Mouse (Mus musculus) CD4-positive helper T cell, adult 2 months (primary cell): Measurements from ENCODE around the gene Pacsin1.
"Not testable (repeated sequence)": the region's sequence is repeated elsewhere in the genome, so short reads cannot be mapped to it uniquely, and the experiment has no call there.

Experiments
- DNase-seq: peaks from one replicate; pipeline ENCODE4 v3.0.0-alpha.2; 2012; ENCODE audit warnings: low read depth, missing footprints, low spot score

Gene Pacsin1

DNA sequence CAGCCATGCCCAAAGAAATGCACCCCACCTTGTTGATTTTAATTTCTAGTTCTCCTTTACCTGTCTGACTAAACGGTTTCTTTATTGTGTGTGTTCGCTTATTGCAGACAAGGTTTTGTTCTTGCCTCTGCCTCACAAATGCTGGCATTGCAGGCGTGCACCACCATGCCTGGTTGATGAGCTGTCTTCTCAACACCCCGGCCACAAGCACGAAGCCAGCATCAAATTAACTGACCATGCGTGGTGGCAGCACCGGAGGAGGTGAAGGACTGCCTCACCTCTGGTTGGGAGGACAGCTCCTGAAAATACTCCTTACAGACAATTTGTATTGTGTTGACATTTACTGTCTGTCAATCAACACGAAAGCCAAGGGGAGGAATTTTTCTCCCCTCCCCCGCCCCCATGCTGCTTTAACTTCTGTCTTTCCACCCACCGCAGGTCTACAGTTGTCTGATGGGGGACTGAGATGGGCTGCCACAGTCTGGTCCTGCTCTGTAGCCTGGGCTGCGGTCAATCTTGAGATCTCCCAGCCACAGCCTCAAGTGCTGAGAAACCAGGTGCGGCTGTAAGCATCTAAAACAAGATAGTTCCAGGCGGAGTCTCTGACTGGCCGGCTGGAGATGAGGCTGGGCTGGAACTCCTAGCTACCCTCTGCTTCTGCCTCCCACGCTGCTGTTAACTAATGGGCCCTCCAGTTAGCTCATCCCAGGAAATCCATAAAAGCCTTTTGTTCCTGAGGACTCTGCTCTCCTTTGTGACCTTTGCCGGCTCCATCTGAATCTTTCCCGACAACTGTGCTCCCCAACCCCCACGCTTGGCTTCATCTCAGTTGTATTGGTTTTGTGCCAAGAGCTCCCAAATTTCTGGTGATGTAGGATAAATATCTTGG lies 18.9 kb upstream of the Pacsin1 start, which contains the start of gene Rps10:
Rps10 (minus strand) TSS at position 538 of the 889 bp plus-strand sequence.
- DNase-seq = no peak

DNA sequence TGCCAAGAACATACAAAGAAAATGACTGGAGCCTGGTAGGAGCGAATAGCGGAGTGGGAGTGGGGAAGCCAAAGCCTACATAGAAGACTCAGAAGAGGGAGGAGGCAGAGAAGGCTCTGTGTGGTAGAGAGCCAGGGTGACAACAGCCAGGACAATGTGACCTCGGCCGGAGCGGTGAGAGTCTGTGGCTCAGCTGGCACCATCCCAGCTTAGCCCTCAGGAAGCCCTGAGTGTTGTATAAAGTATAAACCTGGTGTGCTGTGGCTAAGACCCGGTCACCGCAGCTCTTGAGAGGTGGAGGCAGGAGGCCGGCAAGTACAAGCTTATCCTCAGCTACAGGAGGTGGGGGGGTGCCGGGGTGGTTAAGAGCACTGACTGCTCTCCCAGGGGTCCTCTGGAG lies 18.0 kb upstream of the Pacsin1 start:
- no peak for DNase-seq

DNA sequence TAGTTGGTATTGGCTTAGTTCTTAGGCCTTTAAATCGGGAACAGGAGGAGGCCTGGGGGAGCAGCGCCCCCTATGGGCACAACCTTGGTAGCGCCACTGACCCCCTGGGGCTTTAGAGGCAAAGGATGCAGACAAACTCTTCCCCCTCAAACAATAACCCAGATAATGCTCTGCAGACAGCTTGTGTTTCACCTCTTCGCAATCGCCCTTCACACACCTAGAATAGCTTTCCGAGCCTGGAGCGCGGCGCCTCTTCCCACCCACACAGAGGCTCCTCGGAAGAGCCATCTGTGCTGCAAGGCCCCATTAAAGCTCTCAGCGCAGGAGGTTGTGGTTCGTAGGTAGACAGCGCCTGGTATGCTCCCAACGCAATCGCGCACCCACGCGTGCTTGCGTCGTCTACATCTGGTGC lies 16.4 kb upstream of the Pacsin1 start:
- DNase-seq = peak; percentile 44

DNA sequence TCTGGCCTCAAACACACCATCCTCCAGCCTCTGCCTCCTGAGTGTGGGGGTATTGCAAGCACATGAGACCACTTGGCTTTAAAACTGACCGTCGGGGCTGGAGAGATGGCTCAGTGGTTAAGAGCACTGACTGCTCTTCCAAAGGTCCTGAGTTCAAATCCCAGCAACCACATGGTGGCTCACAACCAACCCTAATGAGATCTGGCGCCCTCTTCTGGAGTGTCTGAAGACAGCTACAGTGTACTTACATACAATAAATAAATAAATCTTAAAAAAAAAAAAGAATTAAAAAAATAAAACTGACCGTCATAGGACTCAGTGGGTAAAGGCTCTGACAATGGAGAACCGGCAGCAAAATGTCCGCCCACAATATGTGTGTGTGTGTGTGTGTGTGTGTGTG lies 15.5 kb upstream of the Pacsin1 start:
- not testable (repeated sequence) for DNase-seq

DNA sequence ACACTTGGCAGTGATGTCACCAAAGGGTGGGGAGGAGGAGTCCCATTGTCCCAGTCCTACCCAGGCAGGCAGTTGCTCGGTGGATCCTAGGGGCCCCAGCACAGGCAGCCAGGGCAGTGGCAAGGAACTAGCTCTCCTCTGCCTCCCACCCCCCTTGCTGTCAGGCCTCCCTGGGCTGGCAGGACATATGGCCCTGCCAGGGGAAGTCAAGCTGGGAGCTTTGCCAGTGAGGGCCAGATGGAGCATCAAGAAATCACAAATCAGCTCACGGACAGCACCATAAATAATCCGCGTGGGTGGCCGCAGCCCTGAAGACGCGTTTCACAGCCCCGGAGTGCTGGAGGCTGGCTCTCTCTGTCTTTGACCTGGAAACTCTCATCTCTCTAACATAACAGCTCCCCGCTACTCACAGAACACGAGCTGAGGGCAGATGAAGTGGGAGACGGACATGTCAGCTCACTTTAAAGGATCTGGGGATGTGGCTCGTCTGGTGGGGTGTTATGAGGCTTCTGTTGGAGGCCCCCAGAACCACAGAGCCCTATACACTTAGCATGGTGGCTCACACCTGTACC lies 12.7 kb upstream of the Pacsin1 start:
- no peak for DNase-seq

DNA sequence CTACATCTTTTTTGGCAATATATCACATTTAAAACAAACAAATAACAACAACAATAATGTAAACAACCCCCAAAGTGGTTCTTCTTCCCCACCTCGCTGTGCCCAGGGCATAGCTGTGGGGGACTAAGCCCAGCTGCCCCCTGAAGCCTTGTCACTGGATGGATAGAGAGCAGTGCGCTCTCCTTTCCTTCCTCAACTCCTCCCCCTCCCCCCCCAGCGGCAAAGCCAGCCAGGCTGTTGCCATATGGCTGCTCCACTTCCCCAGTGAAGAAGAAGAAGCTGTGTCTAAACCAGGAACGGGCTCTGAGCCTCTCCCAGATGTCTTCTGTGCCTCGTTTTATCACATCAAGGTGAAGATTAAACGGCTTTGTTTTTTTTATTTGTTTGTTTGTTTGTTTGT lies 12.2 kb upstream of the Pacsin1 start:
- no peak for DNase-seq

DNA sequence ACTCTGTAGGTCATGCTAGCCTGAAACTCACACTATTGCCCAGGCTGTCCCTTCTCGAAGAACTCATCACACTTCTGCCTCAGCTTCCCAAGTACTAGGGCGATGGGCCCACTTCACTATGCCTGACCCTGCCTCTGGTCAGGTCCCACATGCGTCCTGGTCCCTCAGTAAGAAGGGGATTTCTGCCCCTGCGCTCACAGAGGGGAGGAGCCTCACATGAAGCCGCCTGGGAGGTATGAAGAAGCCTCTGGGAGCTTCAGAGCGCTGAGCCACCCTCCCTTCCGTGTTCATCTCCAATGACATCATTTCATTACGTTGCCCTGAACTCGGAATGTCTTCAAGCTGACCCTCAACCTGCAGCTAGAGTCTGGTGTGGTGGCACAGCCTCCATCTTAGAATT lies 11.6 kb upstream of the Pacsin1 start:
- no peak for DNase-seq

DNA sequence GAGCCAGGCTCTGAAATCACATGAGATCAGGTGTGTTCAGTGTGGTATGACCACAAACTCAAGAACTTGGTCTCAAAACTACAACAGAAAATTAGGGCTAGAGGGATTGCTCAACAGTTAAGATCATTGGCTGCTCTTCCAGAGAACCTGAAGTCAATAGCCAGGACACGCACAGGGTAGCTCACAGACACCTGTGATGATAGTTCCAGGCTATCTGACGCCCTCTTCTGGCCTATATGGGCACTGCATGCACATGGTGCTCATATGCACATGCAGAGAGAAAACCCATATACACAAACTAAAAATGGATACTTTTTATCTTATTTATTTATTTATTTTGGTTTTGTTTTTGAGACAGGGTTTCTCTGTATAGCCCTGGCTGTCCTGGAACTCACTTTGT lies 10.7 kb upstream of the Pacsin1 start:
- no peak for DNase-seq

DNA sequence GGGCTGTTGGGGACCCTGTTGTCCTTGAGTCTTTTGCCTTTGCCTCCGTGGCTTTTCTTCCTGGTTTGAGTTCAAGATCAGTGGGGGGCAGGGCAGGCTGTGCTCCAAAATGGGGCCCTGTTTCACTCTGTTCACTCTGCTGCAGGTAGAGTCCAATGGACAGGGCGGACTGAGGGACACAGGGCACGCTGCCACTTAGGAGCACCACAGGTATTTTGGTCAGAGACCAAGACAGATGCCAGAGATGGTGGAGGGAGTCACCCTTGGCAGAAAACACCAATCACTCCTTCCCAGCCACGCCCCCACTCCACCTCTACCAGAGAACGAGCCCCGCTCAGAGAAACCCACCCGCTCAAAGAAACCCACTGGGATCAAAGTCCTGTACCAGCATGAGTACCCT lies 9.5 kb upstream of the Pacsin1 start:
- DNase-seq = no peak

DNA sequence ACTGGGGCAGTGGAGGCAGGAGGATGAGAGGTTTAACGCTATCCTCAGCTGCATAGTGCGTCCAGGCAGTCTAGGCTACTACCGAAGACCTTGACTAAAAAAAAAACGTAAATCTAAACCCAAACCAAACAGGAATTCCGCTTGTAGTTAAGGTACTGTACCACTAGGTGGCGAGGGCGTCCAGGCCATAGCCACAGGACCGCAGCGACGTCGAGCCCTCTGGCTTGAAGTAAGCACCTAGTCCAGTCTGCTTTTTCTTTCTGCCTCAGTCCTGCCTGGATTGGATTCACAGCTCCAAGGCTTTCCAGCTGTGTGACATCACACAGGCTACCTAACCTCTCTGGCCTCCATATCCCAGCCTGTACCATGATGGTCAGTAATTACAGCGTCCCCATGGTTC lies 5.1 kb upstream of the Pacsin1 start:
- DNase-seq = peak; percentile 84

DNA sequence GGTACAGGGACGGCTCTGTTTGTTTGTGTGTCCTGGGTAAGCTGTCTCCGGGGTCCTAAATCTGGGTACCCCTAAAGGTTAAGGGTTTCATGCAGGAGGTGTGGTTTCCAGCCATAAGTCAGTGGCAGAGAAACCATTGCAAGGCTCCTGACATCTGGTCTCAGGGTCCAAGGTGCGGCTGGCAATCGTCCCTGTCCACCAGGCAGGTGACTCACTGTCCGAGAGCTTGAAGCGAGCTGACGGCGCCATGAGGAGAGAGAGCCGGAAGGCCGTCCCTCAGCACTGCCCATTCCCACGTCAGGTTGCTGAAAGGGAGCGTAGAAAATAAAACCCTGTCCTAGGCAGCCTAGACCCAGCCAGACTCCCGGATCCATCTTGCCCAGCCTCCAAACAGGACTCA lies 4.7 kb upstream of the Pacsin1 start:
- DNase-seq = no peak

DNA sequence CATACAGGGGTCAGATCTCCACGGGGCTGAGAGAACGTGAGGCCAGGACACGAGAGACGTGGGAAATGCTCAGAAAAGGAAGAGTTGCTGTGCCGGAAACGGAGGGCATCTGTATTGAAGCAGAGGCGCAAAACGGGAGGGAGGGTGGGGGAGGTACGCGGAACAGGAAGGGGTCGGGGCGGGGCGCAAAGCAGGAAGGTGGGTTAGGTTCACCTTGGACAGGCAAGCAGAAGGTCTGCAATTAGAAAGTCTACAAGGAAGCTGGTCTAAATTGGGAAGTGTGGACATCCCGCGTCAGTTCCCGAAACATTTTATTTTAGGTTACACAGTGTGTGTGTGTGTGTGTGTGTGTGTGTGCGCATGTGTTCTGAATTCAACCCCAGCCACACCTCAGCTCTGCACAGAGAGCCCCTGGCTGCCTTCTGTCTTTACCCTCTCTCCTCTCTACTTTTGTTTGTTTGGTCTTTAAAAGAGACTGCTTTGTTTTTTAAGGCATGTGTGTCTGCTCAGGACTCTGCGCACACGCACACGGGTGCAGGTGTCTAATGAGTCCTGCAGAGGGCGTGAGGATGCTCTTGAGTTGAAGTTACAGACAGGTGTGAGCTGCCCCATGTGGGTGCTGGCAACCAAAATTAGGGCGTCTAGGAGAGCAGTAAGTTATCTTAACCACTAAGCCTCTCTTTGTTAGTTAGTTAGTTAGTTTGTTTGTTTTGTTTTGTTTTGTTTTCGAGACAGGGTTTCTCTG lies 3.1 kb upstream of the Pacsin1 start:
- peak; percentile 54 for DNase-seq

DNA sequence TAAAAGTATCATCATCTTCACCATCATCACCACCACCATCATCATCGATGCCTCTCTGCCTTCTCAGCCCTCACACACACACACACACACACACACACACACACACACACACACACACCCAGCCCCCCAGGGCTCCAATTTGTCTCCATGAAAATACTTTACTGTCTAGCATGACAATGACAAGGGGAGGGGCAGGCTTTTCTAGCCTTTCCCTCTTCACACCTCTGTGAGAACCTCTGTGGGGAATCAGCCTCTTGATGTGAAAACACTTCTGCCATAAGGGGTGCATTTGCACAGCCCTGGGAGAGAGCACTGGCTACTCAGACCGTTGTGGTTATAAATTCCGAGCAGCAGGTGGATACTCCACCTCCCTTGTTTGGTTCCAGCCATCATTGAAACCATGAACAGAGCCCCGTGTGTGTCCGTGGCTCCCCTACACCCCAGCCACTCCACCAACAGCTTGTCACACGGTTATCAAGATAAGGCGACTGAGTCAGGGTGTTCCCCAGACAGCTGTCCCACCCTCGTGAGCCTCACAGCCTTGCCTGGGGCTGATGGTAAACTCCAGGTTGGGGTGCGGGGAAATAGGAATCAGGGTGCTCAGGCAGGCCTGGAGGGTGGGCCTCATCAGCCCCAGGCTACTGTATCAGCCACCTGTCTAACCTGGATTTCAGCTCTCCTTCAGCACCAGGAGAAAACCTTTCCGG lies 1.9 kb upstream of the Pacsin1 start:
- no peak for DNase-seq

DNA sequence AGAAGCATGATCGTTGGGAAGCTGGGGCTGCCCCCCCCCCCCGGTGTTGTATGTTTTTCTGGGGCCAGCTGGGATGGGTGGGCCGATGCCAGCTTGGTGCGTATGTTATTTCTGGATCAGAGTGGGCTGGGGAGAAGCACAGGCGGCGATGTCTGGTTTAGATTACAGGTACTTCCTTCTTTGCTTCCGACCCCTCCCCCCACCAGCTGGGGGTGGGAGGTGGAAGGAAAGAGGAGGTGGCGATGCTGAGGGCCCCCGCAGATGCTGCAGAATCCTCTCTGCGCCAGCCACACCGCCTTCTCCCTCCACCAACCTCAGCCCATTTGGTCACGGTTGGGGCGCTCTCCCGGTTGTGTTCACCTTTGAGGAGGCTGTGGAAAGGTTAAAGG lies 696 bp downstream of the Pacsin1 start:
- DNase-seq = peak; percentile 73

DNA sequence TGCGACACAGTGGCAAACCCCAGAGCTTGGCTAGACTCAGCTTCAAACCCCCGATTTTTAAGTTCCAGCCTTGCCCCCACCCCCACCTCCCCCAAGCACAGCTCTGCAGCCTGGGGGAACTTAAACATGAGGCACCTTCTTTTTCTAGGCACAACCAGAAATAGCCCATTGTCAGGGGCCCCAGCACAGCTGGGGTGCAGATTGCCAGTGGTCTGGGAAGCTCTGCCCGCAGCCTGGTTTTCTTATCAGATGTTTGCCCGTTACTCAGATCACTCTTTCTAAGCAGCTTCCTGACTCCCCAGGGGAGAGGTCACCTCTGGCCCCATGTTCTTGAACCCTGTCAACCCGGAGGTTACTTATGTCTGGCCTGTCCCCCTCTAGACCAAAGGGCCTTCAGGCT lies 1.1 kb downstream of the Pacsin1 start:
- no peak for DNase-seq

DNA sequence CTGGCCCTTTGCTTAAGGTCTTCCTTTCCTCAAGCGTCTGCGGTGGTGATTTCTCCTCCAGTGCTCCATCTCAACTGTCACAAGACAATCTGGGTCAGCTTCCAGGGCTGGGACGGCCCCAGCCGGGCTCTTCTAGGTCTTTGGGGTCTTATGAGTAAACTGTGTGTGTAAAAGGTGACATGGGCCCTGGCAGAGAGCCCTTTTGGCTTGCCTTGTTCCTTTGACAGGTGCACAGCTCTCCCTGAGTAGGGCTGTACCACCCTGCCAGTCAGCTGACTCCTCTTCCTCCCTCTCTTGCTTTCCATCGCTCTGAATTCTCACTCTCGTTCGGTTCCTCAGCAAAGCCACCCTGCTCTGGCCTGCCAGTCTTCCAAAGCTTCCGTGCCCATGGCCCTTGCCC lies 1.8 kb downstream of the Pacsin1 start:
- DNase-seq = no peak

DNA sequence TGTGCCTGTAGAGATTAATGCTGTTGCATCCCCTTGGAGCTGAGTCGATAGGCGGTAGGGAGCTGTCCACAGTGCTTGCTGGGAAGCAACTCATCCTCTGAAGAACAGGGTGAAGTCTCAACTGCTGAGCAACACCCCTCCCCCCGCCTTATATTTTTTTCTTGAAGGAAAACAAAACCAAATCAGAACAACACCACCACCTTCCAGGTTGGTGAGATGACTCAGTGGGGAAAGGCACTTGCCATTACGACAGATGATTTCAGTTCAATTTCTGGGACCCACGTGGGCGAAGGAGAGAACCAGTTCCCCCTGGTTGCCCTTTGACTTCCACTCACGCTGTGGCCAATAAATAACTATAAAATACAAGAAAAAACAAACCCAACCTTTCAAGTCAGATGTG lies 3.5 kb downstream of the Pacsin1 start:
- DNase-seq = peak; percentile 66

DNA sequence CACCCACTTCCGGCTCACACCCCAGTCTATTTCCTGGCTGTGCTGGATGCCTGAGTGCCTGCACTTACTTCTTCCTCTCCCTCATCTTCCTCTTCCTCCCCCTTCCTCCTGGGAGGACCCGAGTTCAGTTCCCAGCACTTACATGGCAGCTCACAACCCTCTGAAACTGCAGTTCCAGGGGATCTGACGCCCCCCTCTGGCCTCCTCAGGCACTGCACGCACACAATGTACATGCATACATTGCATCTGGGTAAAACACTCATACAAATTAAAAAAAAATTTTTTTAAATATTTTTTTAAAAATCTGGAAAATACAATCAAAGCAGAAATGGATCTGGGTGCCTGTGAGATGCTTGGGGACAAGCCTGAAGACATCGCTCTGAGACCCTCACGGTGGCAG lies 16.4 kb downstream of the Pacsin1 start:
- DNase-seq = no peak

DNA sequence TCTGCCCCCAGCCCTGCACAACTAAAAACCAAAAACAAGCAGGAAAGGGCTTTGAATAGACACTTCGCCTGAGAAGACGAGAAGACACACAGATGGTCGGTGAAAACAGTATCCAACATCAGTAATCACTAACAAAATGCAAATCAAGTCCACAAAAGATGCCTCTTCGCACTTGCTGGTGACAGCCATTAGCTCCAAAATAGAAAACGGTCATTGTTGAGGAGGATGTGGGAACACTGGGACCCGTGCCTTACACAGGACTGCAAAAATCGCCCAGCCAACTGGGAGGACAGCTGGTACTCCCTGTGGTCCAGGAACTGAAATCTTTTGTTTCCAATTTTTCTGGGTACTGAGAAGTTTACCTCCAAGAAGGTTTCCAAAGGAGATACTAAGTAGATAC lies 18.6 kb downstream of the Pacsin1 start:
- DNase-seq = no peak

DNA sequence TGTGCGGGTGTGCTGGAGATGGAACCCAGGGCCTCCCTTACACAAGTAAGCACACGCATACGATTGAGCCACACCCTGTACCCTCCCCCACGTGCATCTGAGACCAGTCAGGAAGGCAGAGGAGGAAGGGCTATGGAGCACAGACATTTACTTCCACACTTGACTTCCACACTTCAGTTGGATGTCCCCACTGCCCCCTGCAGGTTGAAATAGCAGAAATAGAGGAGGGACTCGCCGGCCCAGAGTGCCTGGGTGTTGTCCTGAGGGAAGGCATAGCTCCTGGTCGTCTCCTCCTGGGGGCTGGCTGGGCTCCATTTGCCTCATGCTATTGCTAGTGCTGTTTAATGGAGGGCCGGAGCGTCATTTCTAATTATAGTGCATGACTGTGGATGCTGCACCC lies 20.1 kb downstream of the Pacsin1 start:
- no peak for DNase-seq

DNA sequence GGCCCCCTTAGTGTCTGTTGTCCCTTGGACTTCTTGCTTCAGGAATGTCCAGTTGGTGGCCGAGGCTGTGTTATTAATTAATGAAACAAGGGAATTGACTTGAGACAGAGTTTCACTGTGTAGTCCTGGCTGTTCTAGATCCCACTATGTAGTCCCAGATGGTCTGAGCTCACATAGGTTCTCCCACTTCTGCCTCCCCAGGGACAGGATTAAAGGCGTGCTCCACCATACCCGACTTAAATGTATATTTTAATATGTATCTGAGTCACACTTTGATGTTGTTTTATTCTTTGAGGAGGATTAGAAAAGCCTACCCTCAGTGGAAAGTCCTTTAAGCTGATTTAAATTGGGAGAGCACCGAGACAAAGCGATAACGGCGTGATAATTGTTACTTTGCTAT lies 21.0 kb downstream of the Pacsin1 start:
- DNase-seq = no peak

DNA sequence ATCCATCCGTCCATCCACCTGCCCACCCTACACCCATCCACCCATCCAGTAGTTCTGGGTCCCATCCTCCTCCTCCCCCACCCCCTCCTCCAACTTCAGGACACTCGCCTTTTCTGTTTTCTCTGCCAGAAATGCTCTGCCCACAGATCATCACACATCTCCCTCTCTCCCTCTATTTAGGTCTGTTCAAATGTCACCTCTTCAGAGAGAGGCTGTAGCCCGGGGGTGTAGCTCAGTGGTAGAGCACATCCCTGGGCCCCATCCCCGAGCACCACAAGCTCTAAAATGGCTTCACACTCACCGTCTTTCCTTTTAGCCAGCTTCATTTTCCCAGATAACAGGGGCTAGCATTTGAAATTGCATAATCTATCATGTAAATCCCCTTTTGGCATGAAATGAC lies 22.4 kb downstream of the Pacsin1 start:
- DNase-seq = no peak
